Mouse (Mus musculus): ENCODE results near the gene Rsph1.

Gene Rsph1

DNA sequence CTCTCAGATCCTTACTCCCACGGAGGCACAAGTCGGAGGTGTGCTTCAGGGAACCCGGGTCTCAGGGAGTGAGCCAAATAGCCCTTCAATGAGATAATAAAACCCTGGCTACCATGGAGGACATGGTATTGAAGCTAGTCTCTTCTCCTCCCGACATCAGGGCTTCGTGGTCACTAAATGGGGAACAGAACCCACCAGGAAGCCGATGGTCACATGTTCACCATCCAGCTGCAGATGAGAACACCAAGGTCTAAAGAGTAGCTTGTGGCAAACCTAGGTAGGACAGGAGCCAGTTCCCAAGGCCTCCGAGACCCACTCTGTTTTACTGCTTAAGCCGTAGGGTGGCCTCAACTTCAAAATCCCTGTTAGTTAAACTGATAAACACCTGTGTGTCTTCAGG, 68.5 kb downstream of the Rsph1 start:
- DNase-seq (ENCODE audit: low spot score) = no peak

DNA sequence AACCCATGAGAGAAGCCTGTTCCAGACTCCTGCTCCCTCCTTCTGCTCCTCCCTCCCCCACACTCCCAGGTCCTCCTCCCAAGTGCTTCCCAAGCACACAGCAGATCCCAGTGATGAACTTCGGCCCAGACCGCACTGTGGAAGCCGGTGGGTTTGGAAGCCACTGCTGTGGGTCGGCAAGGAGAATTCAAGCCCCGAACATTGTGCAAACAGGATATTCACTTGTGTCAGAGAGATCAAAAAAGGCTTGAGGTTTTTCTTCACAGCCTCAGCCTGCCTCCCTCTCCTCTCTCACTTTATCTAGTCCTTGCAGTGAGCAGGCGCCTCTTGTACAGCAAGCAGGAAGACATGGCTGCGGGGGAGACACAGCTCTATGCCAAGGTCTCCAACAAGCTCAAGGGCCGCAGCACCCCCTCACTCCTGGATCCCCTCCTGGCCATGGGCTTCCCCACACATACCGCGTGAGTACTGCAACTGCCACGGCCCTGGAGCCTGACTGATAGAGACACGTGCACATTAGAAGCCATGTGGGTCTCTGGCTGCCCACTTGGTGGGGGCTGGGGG, 69.3 kb downstream of the Rsph1 start, which contains the start of gene Ubash3a:
Gene Ubash3a, plus strand, starts transcription at position 103 of the 564 bp plus-strand sequence.
- DNase-seq (ENCODE audit: low spot score) = no peak

Measured in ovary, postnatal 14 days (tissue).